Mouse (Mus musculus): Measurements from ENCODE around the gene Slc6a16. TPM values are rescaled to one million over a fixed set of nuclear protein-coding genes. Genes with fewer than 3 reads are reported as not detected.

Gene Slc6a16
- polyA plus RNA-seq, 1 experiment from 2014 or later: 0.24 TPM

DNA sequence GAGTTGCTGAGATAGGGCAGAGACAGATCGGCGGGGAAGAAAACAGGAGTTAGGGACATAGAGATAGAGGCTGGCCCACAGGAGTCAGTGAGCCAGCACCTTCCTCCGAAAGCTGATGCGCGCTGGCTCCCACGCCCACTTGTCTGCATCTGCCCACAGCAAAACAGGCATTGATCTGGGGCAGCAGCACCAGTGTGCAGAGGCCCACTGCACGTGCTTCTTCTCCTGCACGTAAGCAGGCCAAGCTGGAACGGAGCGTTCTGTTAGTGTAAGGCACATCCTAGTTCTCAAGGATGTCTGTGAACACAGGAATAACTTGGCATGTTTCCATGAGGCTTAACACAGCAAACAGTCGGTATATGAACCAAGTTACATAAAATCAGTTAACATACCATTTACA lies 41.9 kb upstream of the Slc6a16 start:
- WGBS: 89% methylated on average over 11 of the region's 11 CpGs
- Histone ChIP-seq H3K4me3 (replicated peaks) (no peak overlapping the region), H3K27ac (no peak overlapping the region), H3K9me3 (no peaks in the 10 kb centered on the region), H3K27me3 (peaks cover 20% of the 10 kb centered on the region), H3K4me2 (replicated peaks) (no peak overlapping the region), H3K4me1 (replicated peaks) (peaks cover 13% of the 10 kb centered on the region; the same call in 1 of the 2 replicates), H3K36me3 (no peaks in the 10 kb centered on the region), H3K9ac (replicated peaks) (0 out of 2 replicates have a peak overlapping the region, but pooled peaks have one; percentile 25)
- no peak for ATAC-seq

DNA sequence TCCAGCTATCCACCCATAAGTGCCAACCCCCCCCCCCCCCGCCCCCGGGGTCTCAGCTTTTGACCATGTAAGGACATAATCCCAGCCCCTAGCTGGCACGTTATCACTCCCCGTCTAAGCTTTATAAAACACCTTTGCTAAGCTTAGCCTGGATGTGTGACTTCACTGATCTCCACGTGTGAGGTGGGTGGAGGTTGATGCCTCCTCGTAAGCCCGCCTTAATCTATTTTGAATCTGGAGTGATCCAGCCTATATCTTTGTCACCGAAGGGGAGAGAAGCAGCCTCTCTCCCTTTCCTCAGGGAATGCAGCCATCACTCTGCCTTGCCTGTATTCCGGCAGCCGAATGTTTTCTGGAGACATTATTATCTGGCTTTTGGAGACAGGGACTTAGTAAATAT lies 38.2 kb upstream of the Slc6a16 start:
- Histone ChIP-seq H3K27ac (no peak overlapping the region), H3K9ac (replicated peaks) (no peak overlapping the region), H3K27me3 (peaks cover 19% of the 10 kb centered on the region), H3K9me3 (no peaks in the 10 kb centered on the region), H3K36me3 (no peaks in the 10 kb centered on the region), H3K4me2 (replicated peaks) (no peak overlapping the region), H3K4me3 (replicated peaks) (no peak overlapping the region), H3K4me1 (replicated peaks) (peaks cover 10% of the 10 kb centered on the region; the same call in 1 of the 2 replicates)
- no peak for ATAC-seq
- WGBS: 64% methylated on average over 10 of the region's 10 CpGs

- Histone ChIP-seq H3K9ac (replicated peaks) (peak within 1 kb of the TSS; percentile 70), H3K4me1 (replicated peaks) (0 out of 2 replicates have a peak, but pooled peaks cover 3% of the 10 kb centered on the region), H3K4me3 (replicated peaks) (peak within 1 kb of the TSS; percentile 48), H3K27me3 (peaks cover 20% of the 10 kb centered on the region), H3K9me3 (no peaks in the 10 kb centered on the region), H3K36me3 (no peaks in the 10 kb centered on the region), H3K27ac (peak within 1 kb of the TSS; percentile 83), H3K4me2 (replicated peaks) (peak within 1 kb of the TSS; percentile 57)
- peak; percentile 97 for ATAC-seq
- WGBS: 8% methylated on average over 44 of the region's 44 CpGs
These were observed 36.3 kb upstream of the Slc6a16 start, which contains the start of gene Ccdc155 for GRCm38 (mm10) chr7:45204380-45205143. Ccdc155 (minus strand) TSS chr7:45204892.

- no peak overlapping the region for H3K9ac ChIP-seq (replicated peaks)
These were observed 32.6 kb upstream of the Slc6a16 start for GRCm38 (mm10) chr7:45208260-45208659.

GRCm38 (mm10) chr7:45211070-45211469 lies 29.8 kb upstream of the Slc6a16 start:
- ATAC-seq: no peak
- H3K27me3 ChIP-seq: peaks cover 33% of the 10 kb centered on the region
- H3K4me1 ChIP-seq (replicated peaks): peaks cover 8% of the 10 kb centered on the region
- H3K4me2 ChIP-seq (replicated peaks): no peak overlapping the region; the same call in 1 of the 2 replicates
- H3K9ac ChIP-seq (replicated peaks): no peak overlapping the region
- no peaks in the 10 kb centered on the region for H3K36me3 ChIP-seq
- H3K9me3 ChIP-seq: no peaks in the 10 kb centered on the region
- WGBS: 83% methylated on average over 10 of the region's 10 CpGs
- H3K27ac ChIP-seq: no peak overlapping the region
- no peak overlapping the region for H3K4me3 ChIP-seq (replicated peaks)

More at GRCm38 (mm10) chr7:45208260-45208659, 32.6 kb upstream of the Slc6a16 start:
- Histone ChIP-seq H3K27me3 (peaks cover 36% of the 10 kb centered on the region), H3K4me2 (replicated peaks) (no peak overlapping the region), H3K9me3 (no peaks in the 10 kb centered on the region), H3K4me1 (replicated peaks) (0 out of 2 replicates have a peak, but pooled peaks cover 3% of the 10 kb centered on the region), H3K4me3 (replicated peaks) (no peak overlapping the region), H3K27ac (no peak overlapping the region), H3K36me3 (no peaks in the 10 kb centered on the region)
- WGBS: 82% methylated on average over 6 of the region's 6 CpGs
- ATAC-seq: no peak

- H3K36me3 ChIP-seq: no peaks in the 10 kb centered on the region
- H3K27me3 ChIP-seq: peaks cover 33% of the 10 kb centered on the region
- no peak for ATAC-seq
- H3K27ac ChIP-seq: no peak within 1 kb of the TSS
- H3K4me2 ChIP-seq (replicated peaks): peak within 1 kb of the TSS; percentile 29
- peaks cover 16% of the 10 kb centered on the region for H3K4me1 ChIP-seq (replicated peaks)
- H3K9me3 ChIP-seq: no peaks in the 10 kb centered on the region
- no peak within 1 kb of the TSS for H3K9ac ChIP-seq (replicated peaks)
- WGBS: 7% methylated on average over 17 of the region's 17 CpGs
- H3K4me3 ChIP-seq (replicated peaks): no peak within 1 kb of the TSS
These were observed 29.0 kb upstream of the Slc6a16 start, which contains the start of gene Dkkl1 for GRCm38 (mm10) chr7:45211851-45212251. Dkkl1 (minus strand) TSS chr7:45212147.

GRCm38 (mm10) chr7:45212356-45212755 lies 28.5 kb upstream of the Slc6a16 start:
- ATAC-seq: no peak
- Histone ChIP-seq H3K27ac (no peak overlapping the region), H3K9ac (replicated peaks) (no peak overlapping the region), H3K4me2 (replicated peaks) (no peak overlapping the region), H3K9me3 (no peaks in the 10 kb centered on the region), H3K36me3 (no peaks in the 10 kb centered on the region), H3K4me1 (replicated peaks) (peaks cover 21% of the 10 kb centered on the region), H3K27me3 (peaks cover 33% of the 10 kb centered on the region), H3K4me3 (replicated peaks) (no peak overlapping the region)
- 77% methylated on average over 7 of the region's 7 CpGs for WGBS

- H3K4me3 ChIP-seq (replicated peaks): no peak overlapping the region
- no peak for ATAC-seq
- no peak overlapping the region for H3K27ac ChIP-seq
- H3K9me3 ChIP-seq: no peaks in the 10 kb centered on the region
- H3K4me1 ChIP-seq (replicated peaks): peaks cover 32% of the 10 kb centered on the region
- peaks cover 30% of the 10 kb centered on the region for H3K27me3 ChIP-seq
- 0 out of 2 replicates have a peak, but pooled peaks cover 1% of the 10 kb centered on the region for H3K36me3 ChIP-seq
- WGBS: 72% methylated on average over 5 of the region's 5 CpGs
- no peak overlapping the region for H3K9ac ChIP-seq (replicated peaks)
- no peak overlapping the region for H3K4me2 ChIP-seq (replicated peaks)
These were observed 27.2 kb upstream of the Slc6a16 start for GRCm38 (mm10) chr7:45213708-45214107.

DNA sequence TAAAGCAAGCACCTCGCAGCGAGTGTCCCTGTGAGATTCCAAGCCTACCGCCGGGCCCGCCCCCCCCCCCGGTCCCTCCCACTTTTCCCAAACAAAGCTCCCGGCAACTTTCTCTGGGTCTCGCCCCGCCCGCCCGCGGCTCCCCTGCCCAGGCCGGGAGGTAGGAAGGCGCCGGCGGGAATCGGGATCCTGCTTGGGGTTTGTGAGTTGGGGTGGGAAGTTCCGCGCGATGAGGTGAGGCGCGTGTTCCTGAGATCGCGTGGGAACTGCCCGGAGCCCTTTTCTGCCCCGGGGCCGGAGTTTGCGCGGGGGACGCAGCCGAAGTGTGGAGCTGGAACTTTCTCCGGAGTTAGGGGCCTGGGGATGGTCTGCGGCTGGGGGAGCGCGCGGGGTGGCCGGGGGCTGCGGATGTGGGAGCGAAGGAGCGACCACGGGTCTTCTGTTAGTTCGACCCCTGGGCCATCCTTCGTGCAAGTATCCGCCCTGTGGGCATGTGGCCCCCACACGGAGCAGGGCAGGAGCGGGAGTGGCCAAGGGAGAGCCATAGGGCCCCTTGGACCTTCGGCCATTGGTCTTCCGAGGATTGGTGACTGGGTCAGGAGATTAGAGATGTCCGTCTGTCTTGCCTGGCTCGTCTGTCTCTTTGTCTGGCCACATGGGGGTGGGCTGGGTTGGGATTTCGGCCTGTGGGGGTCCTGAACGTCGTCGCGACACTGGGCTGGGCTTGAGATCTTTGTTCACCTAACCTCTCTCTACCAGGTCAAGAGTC lies 25.0 kb upstream of the Slc6a16 start, which contains the start of gene Tead2:
Tead2 (plus strand) TSS at position 81 of the 769 bp plus-strand sequence.
- peak within 1 kb of the TSS; percentile 89 for H3K9ac ChIP-seq (replicated peaks)
- ATAC-seq: peak; percentile 54
- H3K4me1 ChIP-seq (replicated peaks): peaks cover 50% of the 10 kb centered on the region
- peak within 1 kb of the TSS; percentile 59 for H3K4me3 ChIP-seq (replicated peaks)
- peaks cover 21% of the 10 kb centered on the region for H3K36me3 ChIP-seq
- H3K27me3 ChIP-seq: peaks cover 19% of the 10 kb centered on the region
- no peaks in the 10 kb centered on the region for H3K9me3 ChIP-seq
- H3K4me2 ChIP-seq (replicated peaks): peak within 1 kb of the TSS; percentile 69
- H3K27ac ChIP-seq: peak within 1 kb of the TSS; percentile 92
- WGBS: under 1% methylated on average over 55 of the region's 55 CpGs

GRCm38 (mm10) chr7:45216442-45217183 lies 24.3 kb upstream of the Slc6a16 start:
- ATAC-seq: peak; percentile 82
- peak overlapping the region; percentile 59 for H3K4me3 ChIP-seq (replicated peaks)
- peaks cover 53% of the 10 kb centered on the region for H3K4me1 ChIP-seq (replicated peaks)
- H3K9me3 ChIP-seq: no peaks in the 10 kb centered on the region
- H3K27ac ChIP-seq: peak overlapping the region; percentile 92
- peaks cover 12% of the 10 kb centered on the region for H3K27me3 ChIP-seq
- H3K9ac ChIP-seq (replicated peaks): peak overlapping the region; percentile 89
- H3K4me2 ChIP-seq (replicated peaks): peak overlapping the region; percentile 69
- under 1% methylated on average over 13 of the region's 13 CpGs for whole genome bisulfite sequencing
- peaks cover 22% of the 10 kb centered on the region for H3K36me3 ChIP-seq

DNA sequence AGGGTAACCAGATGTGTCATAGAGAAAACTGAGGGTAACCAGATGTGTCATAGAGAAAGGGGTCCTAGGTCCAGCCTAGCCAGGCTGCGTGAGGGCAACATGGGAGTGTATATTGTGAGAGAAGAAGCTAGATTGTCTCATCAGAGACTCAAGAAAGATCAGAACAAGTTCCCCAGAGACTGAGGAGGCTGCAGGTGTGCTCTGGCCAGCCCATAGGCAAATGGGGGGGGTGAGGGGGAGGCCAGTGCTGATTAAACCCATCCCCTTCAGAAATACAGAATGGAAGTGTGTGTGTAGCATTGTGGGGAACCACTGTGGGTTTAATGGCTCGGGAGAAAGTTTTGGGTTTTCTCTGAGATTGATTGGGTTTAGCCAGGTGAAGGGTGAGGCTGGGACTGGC lies 19.2 kb upstream of the Slc6a16 start:
- Histone ChIP-seq H3K9me3 (no peaks in the 10 kb centered on the region), H3K9ac (replicated peaks) (no peak overlapping the region), H3K27ac (no peak overlapping the region), H3K4me3 (replicated peaks) (no peak overlapping the region), H3K4me1 (replicated peaks) (peaks cover 39% of the 10 kb centered on the region), H3K4me2 (replicated peaks) (no peak overlapping the region), H3K36me3 (peaks cover 56% of the 10 kb centered on the region), H3K27me3 (no peaks in the 10 kb centered on the region)
- ATAC-seq: no peak
- 86% methylated on average over 2 of the region's 2 CpGs for WGBS

All from midbrain, embryonic 13.5 days (tissue).